ENCODE assay signal across 21 mouse cellular contexts in genomic region chr4:137412185-137412709, GRCm38 (mm10). TPM values are rescaled to one million over a fixed set of nuclear protein-coding genes. Genes with fewer than 3 reads are reported as not detected.
"Had no signal": no experiment of that assay in that cellular context is flagged by ENCODE, and none has a peak within 500 bp of the region (broad histone marks: within the 10 kb centered on the region; RNA-seq: fewer than 3 reads in every experiment).

No protein-coding gene starts in this region.

RNA-seq across cellular contexts. Expression of gene Cela3a, which starts 2.7 kb away (rescaled TPM):
- total RNA-seq: layer of hippocampus, adult 8-10 months; layer of hippocampus, postnatal 10 days; layer of hippocampus, postnatal 36 days; left cerebral cortex, adult 2 months; left cerebral cortex, postnatal 10 days; left cerebral cortex, postnatal 36 days; megakaryocyte, adult 5-6 weeks; neutrophil, adult 5-6 weeks had no signal
- polyA plus RNA-seq: inflammation-experienced regulatory T-cells, adult 6 months; kidney, embryonic 15.5 days; limb, embryonic 11.5 days; limb, embryonic 14.5 days; liver, embryonic 11.5 days; lung, embryonic 15.5 days; macrophage; midbrain, embryonic 12.5 days; midbrain, embryonic 15.5 days; neural tube, embryonic 13.5 days; small intestine, adult 2 months; thymus, adult 2 months had no signal

RNA-seq across cellular contexts. Expression of gene Cela3b, which starts 18.1 kb away (rescaled TPM):
- total RNA-seq: layer of hippocampus, adult 8-10 months; layer of hippocampus, postnatal 10 days; layer of hippocampus, postnatal 36 days; left cerebral cortex, adult 2 months; left cerebral cortex, postnatal 10 days; left cerebral cortex, postnatal 36 days; megakaryocyte, adult 5-6 weeks; neutrophil, adult 5-6 weeks had no signal
- polyA plus RNA-seq: inflammation-experienced regulatory T-cells, adult 6 months; kidney, embryonic 15.5 days; limb, embryonic 11.5 days; liver, embryonic 11.5 days; macrophage; midbrain, embryonic 12.5 days; midbrain, embryonic 15.5 days; neural tube, embryonic 13.5 days had no signal

RNA-seq across cellular contexts. Expression of gene 1700013G24Rik, which starts 40.8 kb away (rescaled TPM):
- total RNA-seq: layer of hippocampus, adult 8-10 months; layer of hippocampus, postnatal 10 days; layer of hippocampus, postnatal 36 days; left cerebral cortex, adult 2 months; left cerebral cortex, postnatal 10 days; left cerebral cortex, postnatal 36 days; megakaryocyte, adult 5-6 weeks; neutrophil, adult 5-6 weeks had no signal
- polyA plus RNA-seq: inflammation-experienced regulatory T-cells, adult 6 months; kidney, embryonic 15.5 days; limb, embryonic 11.5 days; liver, embryonic 11.5 days; lung, embryonic 15.5 days; macrophage; midbrain, embryonic 12.5 days; midbrain, embryonic 15.5 days; neural tube, embryonic 13.5 days; small intestine, adult 2 months; spleen, adult 2 months had no signal

RNA-seq across cellular contexts. Expression of gene Hspg2, which starts 56.3 kb away (rescaled TPM):
- polyA plus RNA-seq: inflammation-experienced regulatory T-cells, adult 6 months had no signal
